Mouse (Mus musculus) ovary, postnatal 10 days (tissue): ENCODE measurements at regions not wholly inside any gene's neighbourhood (a gene's known extent, or its start where the extent isn't known, plus 50 kb on each side); places are given as distances from the start of the nearest gene placed in this dataset.

ENCODE experiments used
- DNase-seq: peaks from one replicate; pipeline ENCODE4 v3.0.0; 2022; ENCODE audit warnings: low spot score

DNA sequence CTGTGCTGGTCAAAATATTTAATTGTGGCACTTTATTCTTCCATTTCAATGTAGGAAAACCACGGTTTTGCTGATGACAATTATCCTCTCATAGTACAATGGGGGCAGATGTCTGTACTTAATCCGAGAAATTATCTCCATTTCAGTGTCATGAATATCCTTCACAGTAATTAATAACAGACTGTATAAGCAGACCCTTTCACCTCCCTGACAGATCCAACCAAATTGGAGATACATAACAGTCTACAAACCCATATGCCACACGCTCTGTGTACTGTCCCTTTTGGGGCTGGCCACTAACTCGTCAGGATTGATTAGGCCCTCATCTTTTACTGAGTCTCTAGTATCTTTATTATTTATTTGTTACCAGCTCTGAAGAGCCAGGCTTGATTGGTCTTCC lies 212.6 kb upstream of the Igfbp7 start:
- no peak for DNase-seq

DNA sequence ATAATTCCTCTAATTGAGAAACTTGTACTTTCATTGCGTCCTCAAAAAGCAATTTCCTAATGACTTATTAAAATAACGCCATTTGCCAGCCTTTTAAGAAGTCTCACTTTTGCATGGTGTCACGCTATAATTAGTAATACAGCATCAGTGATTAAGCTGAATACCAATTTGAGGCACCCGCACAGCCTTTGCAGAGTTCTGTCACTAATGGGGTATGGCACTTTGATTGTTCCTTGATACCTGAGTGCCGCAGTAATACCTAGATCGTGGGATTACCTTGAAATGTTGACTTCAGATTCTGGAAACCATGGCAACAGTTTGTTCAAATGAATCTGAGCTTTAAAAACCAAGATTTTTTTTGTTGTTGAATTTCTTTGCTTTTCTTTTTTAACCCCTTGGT lies 202.7 kb upstream of the Igfbp7 start:
- DNase-seq, result no peak

DNA sequence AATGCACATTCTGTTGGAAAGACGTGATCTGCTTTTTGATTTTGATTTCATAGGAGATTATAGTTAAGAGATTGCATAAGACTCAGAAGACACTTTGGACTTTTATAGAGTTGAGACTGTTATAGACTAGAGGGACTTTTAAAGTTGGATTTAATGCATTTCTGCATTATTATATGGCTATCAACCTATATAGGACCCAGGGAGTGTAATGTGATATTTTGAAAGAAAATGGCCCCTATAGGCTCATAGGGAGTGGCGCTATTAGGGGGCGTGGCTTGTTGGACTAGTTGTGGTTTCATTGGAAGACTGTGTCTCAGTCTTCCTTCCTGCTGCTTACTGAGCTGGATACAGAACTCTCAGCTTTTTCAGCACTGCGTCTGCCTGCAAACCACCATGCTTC lies 186.9 kb upstream of the Igfbp7 start:
- no peak for DNase-seq

DNA sequence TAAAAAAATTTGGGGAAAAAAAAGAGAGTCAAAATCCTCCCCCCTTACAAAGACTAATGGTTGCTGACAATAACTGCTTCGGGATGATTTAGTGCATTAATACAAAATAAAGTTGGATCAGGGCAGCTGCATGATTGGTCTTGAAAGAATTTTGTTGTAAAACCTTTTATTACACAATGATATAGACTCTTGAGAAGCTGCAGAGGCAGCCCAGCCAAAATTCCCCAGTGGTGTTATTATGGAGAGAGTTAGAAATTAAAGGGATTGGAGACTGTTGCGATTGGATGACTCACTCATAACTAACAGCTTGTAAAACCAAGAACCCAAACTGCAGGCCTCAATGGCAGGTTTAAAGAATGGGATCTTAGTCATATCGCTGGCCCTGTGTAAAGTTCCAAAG lies 181.4 kb upstream of the Igfbp7 start:
- no peak for DNase-seq

DNA sequence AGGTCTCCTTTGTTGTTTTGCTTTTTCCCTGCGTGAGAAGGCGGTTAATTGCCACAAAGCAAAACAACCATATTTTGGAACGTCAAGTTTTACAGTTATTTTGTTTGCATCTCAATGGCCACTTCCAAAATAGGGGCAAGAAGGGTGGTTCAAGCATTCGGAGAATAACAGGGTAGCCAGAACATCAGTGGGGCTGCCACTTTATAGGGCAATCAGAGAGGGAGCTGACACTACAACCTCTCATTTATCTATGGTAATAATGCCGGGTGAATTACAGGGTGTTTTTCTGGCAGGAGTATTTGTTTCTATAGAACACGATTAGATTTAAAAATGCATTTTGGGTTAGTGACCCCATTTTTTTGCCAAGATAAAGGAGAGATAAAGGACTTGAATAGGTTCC lies 173.9 kb upstream of the Igfbp7 start:
- no peak for DNase-seq

DNA sequence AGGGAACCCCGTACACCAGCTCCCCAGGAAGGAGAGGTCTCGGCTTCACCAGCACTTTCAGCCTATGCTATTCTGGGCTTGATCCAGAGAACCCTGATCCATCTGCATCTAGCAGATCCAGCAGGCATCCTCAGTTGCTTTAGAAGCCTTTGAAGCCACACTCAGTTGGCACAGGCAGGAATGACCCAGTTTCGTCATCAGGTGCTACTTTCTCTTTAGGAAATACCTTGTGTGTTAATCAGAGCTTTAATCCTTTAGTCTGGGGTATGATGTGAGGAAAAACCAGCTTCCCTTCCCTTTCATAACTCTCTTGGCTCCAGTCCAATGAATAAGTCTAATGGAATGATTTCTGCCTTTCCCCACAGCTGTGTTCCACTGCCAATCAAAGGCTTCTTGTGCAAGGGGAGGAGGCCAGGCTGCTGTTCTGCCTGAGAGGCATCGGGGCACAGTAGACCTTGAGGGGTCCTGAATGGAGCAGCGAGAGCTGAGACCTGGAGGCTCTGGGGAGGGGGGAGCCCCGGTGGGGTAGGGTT lies 173.3 kb upstream of the Igfbp7 start:
- DNase-seq, result no peak

DNA sequence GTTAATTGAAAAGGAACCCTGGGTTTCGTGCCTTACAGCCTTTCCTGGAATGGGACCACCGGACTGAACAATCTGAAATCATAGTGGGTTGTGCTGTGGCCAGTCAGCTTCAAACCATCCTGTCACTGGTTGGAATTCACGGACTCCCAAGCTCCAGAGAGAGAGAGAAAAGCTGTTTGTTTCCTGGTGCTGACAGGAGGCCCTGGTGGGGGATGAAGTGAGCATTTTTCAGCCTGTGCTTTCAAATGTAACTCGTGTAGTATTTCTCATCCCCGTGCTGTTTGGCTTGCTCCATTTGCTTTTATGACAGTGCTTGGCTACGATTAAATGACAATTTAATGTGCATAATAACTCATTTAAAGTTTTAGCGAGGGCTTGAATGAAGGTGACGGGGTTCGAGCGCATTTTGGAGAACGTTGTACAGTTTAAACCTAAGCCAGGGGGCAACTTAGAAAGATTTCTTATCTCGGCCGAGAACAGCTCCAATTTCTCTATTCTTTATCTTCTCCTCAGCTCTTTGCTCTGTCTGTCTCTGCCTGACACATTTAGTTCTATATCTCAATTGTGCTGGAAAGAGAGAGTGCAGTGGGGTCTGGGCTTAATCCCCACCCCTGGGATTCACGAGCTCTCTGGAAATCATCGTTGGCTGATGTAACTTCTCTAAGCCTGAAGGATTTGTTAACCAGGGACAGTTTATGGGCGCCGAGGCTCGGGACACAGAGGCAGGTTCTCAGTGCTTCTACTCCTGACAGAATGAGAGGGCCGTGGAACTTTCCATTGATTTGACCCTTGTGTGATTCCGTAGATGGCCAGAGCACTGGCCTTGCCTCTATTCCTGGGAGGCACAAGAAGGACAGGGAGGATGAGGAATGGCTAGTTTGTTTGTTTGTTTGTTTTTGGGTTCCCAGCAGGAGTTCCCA lies 172.2 kb upstream of the Igfbp7 start:
- DNase-seq, result no peak

DNA sequence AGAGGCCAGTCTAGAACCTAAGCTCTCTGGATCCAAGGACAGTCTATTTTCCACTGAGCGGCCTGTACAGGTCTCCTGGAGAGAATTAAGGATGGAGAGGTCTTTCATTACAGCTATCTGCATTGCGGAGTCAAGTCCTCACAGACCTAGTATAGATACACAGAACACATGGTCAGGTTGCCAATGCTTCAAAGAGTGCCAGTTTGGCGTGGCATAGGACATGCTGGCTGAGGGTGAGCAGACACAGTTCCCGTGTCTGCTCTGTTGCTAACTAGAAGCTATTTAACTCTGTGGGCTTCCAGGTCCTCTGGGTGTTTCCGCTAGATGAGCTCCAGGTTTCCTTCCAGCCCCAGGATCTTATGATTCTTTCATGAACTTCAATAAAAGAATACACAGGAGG lies 169.0 kb upstream of the Igfbp7 start:
- no peak for DNase-seq

DNA sequence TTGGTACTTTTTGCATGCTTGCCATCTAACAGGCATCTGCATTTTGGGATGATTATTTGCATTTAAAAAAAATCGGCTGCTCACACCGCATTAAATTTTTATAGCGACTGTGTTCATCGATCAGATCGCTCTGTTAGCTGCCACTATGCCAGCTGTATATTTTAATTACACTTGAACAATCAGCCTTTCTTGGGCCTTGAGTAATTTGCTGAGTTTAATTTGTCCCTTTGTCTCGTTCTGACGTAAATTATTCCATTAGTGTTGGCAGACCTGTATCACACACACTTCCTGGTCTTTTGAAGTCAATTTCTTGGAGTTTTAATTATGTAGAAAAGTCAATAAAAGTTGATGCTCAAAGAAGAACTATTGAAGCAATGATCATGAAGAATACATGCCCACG lies 167.9 kb upstream of the Igfbp7 start:
- no peak for DNase-seq

DNA sequence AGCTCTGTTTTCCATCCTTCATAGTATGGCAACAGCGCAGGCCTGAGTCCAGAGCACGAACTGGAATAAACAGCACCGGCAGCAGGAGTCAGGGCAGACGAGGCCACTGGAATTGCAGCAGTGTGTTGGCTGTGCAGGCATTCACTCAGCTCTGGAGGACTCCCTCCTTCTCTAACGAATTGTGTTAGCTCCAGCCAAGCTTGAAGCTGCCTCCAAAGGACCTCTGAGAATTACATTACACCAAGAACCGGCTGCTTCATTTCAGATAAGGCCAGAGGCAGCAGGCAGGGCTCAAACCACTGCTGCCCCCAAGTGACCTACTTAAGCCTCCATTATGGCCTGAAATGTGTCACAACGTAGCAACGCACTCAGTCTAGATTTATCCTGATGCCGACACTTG lies 162.5 kb upstream of the Igfbp7 start:
- DNase-seq, result no peak

DNA sequence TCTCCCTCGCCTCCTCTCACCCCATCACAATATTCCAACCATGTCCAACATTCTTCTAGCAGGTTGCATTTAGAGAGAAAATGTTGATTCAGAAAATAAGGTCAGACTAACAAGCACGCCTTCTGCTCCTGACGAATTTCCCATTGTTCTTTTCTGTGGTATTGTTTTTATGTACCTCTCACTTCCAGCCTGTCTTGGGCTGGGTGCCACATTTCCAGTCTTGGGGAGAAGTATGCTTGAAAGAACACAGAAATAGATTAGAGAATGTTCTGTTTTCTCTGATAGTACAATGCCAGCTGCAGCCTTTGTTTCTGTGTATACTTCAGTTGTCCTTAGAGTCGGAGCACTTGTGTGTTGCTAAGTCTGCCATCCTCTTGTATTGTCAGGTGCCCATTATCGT lies 160.3 kb upstream of the Igfbp7 start:
- DNase-seq, result no peak

DNA sequence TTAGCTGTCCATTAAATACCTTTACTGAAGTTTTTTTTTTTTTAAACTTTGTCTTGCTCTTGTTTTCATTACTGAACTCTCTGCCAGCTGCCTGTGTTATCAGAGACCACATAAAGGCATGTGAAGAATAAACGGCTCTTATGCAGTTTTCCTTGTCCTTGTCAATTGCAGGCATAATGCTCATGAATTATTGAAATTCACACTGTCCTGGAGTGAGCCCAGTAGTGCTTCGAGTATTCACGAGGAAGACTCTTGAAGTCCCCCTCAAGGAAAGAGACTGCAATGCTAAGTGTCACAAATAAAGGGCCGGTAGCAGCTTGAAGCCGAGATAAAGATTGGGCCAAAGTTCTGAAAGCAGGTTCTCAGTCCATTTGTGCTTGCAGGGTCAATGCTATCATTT lies 144.7 kb upstream of the Igfbp7 start:
- no peak for DNase-seq

DNA sequence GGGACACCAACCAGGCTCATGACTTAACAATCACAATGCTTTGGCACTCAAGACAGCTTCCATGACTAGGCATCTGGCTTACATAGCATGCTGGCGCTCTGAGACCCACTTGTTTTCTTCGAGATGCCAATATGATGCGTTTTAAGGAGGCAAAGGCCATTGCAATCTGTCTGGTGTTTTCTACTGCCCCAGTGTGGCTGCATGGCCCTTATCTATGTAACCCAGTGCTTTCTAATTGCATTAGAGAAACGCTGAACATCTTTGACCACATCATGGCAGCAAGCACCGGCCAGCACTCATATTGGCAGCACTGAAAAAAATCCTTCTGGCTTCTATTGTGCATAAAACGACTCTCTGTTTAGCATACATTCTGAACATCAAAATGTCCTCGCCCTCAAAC lies 144.2 kb upstream of the Igfbp7 start:
- no peak for DNase-seq

DNA sequence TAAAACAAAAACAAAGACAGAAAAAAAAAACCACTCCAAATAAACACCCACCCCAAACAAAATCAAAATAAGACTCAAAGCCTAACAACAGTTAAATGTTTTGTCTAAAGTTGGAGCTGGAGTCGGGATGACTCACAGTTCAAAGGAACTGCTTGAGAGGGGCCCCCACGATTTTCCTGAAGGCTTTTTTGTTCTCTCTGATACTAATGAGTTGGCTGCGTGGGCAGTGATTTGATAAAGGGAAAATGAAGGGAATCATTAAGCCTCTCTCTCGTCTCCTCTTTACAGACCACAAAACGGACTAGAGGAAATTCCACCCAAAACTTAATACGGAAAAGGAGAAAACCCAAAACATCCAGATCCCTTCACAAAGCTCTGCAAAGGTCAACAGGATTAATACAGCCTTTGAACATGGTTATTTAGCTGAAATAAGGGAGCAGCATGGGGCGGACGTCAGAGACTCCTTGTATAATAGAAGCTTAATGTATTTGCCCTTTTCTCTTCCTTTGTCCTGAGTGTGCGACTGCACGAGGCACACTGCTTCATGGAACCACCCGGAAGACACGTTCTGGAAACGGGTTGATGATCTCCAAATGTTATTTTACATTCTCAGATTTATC lies 138.3 kb upstream of the Igfbp7 start:
- no peak for DNase-seq

DNA sequence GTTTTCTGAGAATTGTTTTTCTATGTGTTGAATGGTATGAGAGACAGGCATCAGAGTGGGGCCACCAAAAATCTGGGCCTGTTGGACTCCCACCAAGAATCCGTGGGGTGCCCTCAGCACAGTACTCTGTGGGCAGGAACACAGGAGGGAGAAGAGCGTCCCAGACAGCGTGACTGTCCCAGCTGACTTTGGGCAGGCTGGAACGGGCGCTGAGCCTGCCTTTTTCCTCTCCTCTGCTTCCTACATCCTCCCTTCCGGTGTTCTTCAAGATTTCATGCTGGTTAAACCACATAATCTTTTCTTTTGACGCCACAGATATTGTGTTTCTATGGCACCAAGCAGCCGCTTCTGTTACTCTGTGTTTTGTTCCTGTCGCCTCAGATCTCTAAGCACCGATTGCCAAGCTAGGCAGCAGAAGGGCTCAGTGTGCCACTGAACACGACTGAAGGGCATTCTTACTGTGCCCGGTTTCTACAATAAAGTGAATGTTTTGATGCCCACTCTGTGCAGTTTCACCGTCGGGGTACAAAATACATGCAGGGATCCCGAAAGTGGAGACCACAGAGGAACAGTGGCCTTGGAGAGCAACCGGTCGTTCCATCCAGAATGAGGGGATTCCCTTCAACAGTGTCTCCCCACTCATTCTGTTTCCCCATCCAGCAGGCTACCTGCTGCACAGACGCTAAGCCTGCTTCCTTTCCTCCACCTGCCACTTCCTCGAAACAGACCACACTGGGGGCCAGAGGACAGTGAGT lies 124.6 kb upstream of the Igfbp7 start:
- DNase-seq, result no peak

DNA sequence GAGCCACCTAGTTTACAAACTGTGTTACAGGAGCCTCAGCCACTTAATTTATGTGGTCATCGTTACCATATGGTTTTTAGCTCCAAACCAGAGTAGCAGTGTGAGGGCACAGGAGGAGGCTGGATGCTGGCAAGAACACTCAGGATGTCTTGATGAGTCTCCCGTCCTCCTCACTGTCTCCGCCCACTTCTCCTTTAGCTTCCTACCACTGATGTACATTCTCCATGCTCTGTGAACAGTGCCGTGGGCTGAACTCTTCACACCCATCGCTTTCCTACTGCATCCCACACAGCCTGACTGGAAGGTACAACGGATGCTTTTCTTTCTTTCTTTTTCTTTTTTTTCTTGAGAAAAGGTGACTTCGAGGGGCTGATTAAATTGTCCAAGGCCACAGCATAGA lies 122.5 kb upstream of the Igfbp7 start:
- DNase-seq, result no peak

DNA sequence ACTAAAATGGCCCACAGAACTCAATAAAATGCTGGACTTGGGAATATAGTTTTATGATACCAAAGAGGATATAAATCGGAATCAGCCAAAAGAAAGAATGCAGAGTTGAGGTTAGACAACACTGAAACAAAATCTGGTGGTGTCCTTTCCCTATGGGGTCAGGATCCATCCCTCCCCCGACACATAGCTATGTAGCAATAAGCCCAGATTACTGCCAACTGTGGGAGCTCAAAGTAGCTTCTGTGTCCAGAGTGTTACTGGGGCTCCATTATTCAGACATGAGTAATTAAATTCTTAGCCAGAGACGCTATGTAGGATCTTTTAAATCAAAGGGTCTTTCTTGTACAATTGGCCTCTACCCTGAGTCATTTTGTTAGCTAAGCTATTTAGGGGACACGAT lies 109.4 kb upstream of the Igfbp7 start:
- DNase-seq, result no peak

DNA sequence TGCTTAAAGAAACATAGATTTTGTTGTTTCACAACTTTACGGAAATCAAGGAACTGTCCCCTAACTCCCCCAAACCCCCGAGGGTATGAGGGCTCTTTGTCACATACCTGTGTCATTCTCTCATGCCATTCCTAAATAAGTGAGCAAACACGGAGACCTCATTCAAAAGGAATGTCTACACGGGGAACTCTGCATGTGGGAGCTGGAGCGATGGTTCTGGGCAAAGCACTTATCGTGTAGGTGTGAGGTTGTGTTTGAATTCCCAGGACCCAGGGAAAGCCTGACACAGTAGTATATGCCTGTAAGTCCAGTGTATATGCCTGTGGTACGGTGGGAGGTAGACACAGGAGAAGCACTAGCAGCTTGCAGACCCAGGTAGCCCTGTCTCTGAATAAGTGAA lies 107.6 kb upstream of the Igfbp7 start:
- DNase-seq, result no peak

DNA sequence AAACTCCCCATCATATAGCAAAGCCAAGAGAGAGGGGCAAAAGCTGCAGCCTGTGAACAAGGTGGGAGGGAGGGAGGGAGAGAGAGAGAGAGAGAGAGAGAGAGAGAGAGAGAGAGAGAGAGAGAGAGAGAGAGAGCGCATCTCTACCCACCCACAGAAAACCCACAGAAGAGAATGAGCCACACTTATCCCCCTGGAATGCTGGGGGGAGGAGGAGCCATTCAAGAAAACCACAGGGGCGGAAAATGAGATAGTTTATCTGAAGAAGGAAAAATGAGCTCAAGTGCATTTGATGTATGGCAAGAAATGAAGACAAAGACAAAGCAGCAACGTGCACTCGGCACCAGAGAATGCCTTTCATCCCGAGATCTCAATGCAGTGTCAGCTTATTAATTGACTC lies 94.8 kb upstream of the Igfbp7 start:
- no peak for DNase-seq

DNA sequence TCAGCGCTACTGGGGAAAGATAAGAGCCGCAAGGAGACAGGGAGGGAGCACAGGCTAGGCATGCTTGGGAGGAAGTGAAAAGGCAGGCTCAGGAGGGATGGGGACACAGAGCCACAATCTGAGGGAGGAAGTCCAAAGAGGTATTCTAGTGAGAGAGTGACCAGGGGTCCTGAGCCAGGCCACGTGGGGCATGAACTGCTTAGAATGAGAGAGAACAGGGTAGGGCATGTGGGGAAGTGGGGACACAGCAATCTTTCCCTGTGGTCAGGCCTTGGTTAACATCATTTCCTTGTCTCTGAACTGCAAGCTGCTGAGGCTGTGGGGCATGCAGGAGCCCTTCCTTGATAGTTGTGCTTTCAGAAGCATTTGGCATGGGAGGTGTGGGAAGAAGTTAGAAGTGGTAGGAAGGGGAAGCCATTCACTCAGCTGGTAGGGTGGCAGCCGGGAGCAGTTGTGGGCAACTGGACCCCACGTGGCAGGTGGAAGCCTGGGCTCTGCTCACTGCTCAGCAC lies 92.2 kb upstream of the Igfbp7 start:
- DNase-seq, result no peak

DNA sequence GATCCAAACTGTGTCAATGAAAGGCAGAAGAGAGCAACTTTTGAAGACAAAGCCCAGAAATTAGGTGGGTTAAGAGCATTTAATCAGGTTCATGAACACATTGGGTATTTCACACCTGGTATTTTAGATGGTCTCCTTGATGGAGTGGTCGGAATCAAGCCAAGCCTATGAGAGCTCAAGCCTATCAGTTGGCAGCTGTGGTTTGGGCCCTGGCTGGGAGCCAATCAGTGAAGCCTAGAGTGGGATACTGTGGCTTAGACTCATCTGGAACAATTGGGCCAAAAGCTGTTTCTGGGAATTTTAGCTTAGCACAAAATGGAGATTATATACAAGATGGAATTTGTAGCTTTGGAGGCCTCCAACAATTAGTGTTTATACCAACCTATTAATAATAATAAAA lies 86.8 kb upstream of the Igfbp7 start:
- no peak for DNase-seq

DNA sequence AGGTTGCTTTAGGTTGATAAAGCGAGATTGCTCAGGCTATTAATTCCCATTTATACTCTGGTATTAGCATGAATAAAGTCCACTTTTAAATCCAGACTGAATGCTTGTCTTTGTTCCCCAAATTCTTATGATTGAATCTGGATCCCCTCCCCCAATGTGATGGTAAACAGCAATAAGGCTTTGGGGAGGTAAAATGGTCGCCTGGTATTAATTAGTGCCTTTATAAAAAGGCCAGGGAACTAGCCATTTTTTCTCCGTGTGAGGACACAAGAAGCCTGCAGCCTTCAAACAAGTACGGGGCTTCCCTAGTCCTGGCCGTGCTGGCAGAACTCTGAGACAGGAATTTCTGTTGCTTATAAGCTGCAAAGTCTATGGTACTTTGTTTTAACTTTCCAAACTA lies 81.1 kb upstream of the Igfbp7 start:
- DNase-seq, result no peak
